Mouse (Mus musculus) urinary bladder, adult 2 months (tissue): ENCODE data around the gene Rfpl4. TPM values are rescaled to one million over a fixed set of nuclear protein-coding genes. Genes with fewer than 3 reads are reported as not detected.
"Not testable (repeated sequence)": the region's sequence is repeated elsewhere in the genome, so short reads cannot be mapped to it uniquely, and the experiment has no call there.

ENCODE experiments used
- DNase-seq: peaks from one replicate; pipeline ENCODE4 v3.0.0; 2022; ENCODE audit warnings: low spot score
- polyA plus RNA-seq: library from polyadenylated mRNA; depleted of rRNA; stranded (reverse); fragments of >200 nt; gene quantifications from 2 replicates; pipeline ENCODE4 v1.2.3, GENCODE M21; 2012; rRNA removed

Gene Rfpl4
- polyA plus RNA-seq: not detected in 2 replicates

GRCm38 (mm10) chr7:5116850-5117249 lies at the start of gene Rfpl4:
Gene Rfpl4 (minus strand): TSS chr7:5116950.
- DNase-seq: no peak

- DNase-seq: not testable (repeated sequence)
These were observed 32.8 kb upstream of the Rfpl4 start, which contains the start of gene Vmn1r55 for GRCm38 (mm10) chr7:5149570-5149969. Gene Vmn1r55 (minus strand): TSS chr7:5149670.

GRCm38 (mm10) chr7:5125549-5126406 lies 9.0 kb upstream of the Rfpl4 start, which contains the start of gene Rasl2-9:
Gene Rasl2-9 (minus strand): TSS chr7:5125950.
- DNase-seq: peak; percentile 46

- DNase-seq: no peak
These were observed 8.3 kb upstream of the Rfpl4 start for GRCm38 (mm10) chr7:5125078-5125477.

- no peak for DNase-seq
These were observed 4.0 kb downstream of the Rfpl4 start for GRCm38 (mm10) chr7:5112701-5113100.

GRCm38 (mm10) chr7:5109301-5109700 lies 7.4 kb downstream of the Rfpl4 start:
- no peak for DNase-seq

GRCm38 (mm10) chr7:5108272-5108671 lies 8.5 kb downstream of the Rfpl4 start:
- no peak for DNase-seq

- DNase-seq: no peak
These were observed 14.2 kb downstream of the Rfpl4 start for GRCm38 (mm10) chr7:5102564-5102963.

- no peak for DNase-seq
These were observed 15.6 kb downstream of the Rfpl4 start for GRCm38 (mm10) chr7:5101066-5101663.

- no peak for DNase-seq
These were observed 17.0 kb downstream of the Rfpl4 start for GRCm38 (mm10) chr7:5099796-5100195.

- no peak for DNase-seq
These were observed 18.0 kb downstream of the Rfpl4 start for GRCm38 (mm10) chr7:5098769-5099168.

GRCm38 (mm10) chr7:5092831-5093510 lies 23.8 kb downstream of the Rfpl4 start:
- no peak for DNase-seq

GRCm38 (mm10) chr7:5092381-5092780 lies 24.4 kb downstream of the Rfpl4 start:
- DNase-seq: no peak

GRCm38 (mm10) chr7:5091008-5091728 lies 25.6 kb downstream of the Rfpl4 start:
- no peak for DNase-seq

GRCm38 (mm10) chr7:5089853-5090252 lies 26.9 kb downstream of the Rfpl4 start:
- DNase-seq: no peak

GRCm38 (mm10) chr7:5087886-5088285 lies 28.9 kb downstream of the Rfpl4 start:
- DNase-seq: no peak

GRCm38 (mm10) chr7:5086921-5087440 lies 29.8 kb downstream of the Rfpl4 start:
- no peak for DNase-seq

- DNase-seq: no peak
These were observed 31.2 kb downstream of the Rfpl4 start for GRCm38 (mm10) chr7:5085512-5085911.

GRCm38 (mm10) chr7:5083325-5084105 lies 33.2 kb downstream of the Rfpl4 start:
- DNase-seq: no peak

- no peak for DNase-seq
These were observed 34.8 kb downstream of the Rfpl4 start for GRCm38 (mm10) chr7:5081939-5082338.

GRCm38 (mm10) chr7:5081241-5081640 lies 35.5 kb downstream of the Rfpl4 start:
- DNase-seq: no peak
